Mouse (Mus musculus) midbrain, postnatal 0 days (tissue): ENCODE data around the gene Slc39a1. TPM values are rescaled to one million over a fixed set of nuclear protein-coding genes. Genes with fewer than 3 reads are reported as not detected.

ENCODE experiments used
- ATAC-seq: fragments of 200-750 bp; cut with Nextera tagmentation; 2 replicates; pipeline ENCODE4 v1.8.0; 2017; ENCODE audit warnings: moderate number of reproducible peaks, mild to moderate bottlenecking, moderate TSS enrichment, moderate library complexity; ENCODE audit not compliant: low FRiP score
- DNase-seq: peaks from one replicate; pipeline ENCODE4 v3.0.0-alpha.2; 2015; ENCODE audit warnings: low spot score
- H3K27ac ChIP-seq: fragments of 300-500 bp; sonication (generic); 2 replicates; pipeline ENCODE4 v1.5.1; 2014; ENCODE audit warnings: low read depth, mild to moderate bottlenecking, low read length, mixed read lengths
- H3K27me3 ChIP-seq: fragments of 300-500 bp; sonication (generic); 2 replicates; pipeline ENCODE4 v1.6.1; 2014; ENCODE audit warnings: low read length, control low read depth, mixed read lengths; ENCODE audit not compliant: insufficient read depth
- H3K36me3 ChIP-seq: fragments of 300-500 bp; sonication (generic); 2 replicates; pipeline ENCODE4 v1.6.1; 2014; ENCODE audit warnings: low read length, control low read depth, mixed read lengths; ENCODE audit not compliant: insufficient read depth
- H3K4me1 ChIP-seq: fragments of 300-500 bp; sonication (generic); 2 replicates; pipeline ENCODE4 v1.6.1; 2014; ENCODE audit warnings: mild to moderate bottlenecking, control low read depth, antibody characterized with exemption, low read length, mixed read lengths; ENCODE audit not compliant: insufficient read depth
- H3K4me2 ChIP-seq: fragments of 300-500 bp; sonication (generic); 2 replicates; pipeline ENCODE4 v1.6.1; 2014; ENCODE audit warnings: low read depth, mild to moderate bottlenecking, low read length, mixed read lengths; ENCODE audit not compliant: poor library complexity, severe bottlenecking
- H3K4me3 ChIP-seq: fragments of 300-500 bp; sonication (generic); 2 replicates; pipeline ENCODE4 v1.5.1; 2014; ENCODE audit warnings: low read depth, mild to moderate bottlenecking, low read length, moderate library complexity
- H3K9ac ChIP-seq: fragments of 300-500 bp; sonication (generic); replicated peaks from 2 replicates; pipeline ENCODE4 v1.6.1; 2014; ENCODE audit warnings: mild to moderate bottlenecking, low read length, moderate library complexity, mixed read lengths; ENCODE audit not compliant: poor library complexity, severe bottlenecking
- H3K9me3 ChIP-seq: fragments of 300-500 bp; sonication (generic); 2 replicates; pipeline ENCODE4 v1.6.1; 2016; ENCODE audit warnings: low read length, control low read depth
- CTCF ChIP-seq: IDR thresholded peaks from 2 replicates; pipeline ENCODE4 v1.5.1; 2016; ENCODE audit warnings: antibody characterized with exemption, mild to moderate bottlenecking
- WGBS: fragments of 180-500 bp; shearing (Covaris S2); extraction: QIAGEN DNeasy Blood & Tissue Kit; methylation state at CpG from one replicate; pipeline ENCODE4 v1.1.7; 2014; 5-methylcytosine and 5-hydroxymethylcytosine counted together
- polyA plus RNA-seq: library from polyadenylated mRNA; unstranded; fragments of >200 nt; fragmentation: Nextera tagmentation; extraction: Ambion mirVana; gene quantifications from 2 replicates; pipeline ENCODE4 v1.2.1, GENCODE M21; 2015
- total RNA-seq: library from RNA; depleted of rRNA; stranded (reverse); fragments of >200 nt; gene quantifications from 2 replicates; pipeline ENCODE4 v1.2.3, GENCODE M21; 2014

The Slc39a1 gene
- total and polyA plus RNA-seq, 2 experiments from 2014 or later, result 60.3 to 73.0 TPM

DNA sequence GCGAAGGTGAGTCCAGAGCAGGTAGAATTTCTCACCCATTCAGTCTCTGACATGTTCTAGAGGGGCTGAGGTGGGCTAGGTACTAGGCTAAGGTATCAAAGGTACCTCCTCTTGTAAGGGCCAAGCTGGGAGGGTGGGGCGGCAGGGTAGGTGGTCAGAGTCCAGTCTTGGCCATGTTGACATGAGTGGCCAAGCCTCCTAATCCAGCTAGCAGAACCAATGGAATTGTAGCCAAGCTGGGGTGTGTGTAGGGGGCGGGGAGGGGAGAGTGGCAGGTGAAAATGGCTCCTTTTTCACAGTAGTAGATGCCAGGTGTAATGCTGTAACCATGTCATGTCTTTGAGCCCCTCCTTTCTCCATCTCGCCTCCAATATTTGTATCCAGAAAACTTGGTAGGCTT, 10.5 kb downstream of the Slc39a1 start:
- Histone ChIP-seq H3K4me3 (no peak overlapping the region), H3K4me2 (no peak overlapping the region), H3K27me3 (no peaks in the 10 kb centered on the region), H3K27ac (no peak overlapping the region), H3K9ac (no peak overlapping the region), H3K9me3 (no peaks in the 10 kb centered on the region), H3K36me3 (peaks cover 60% of the 10 kb centered on the region), H3K4me1 (peaks cover 9% of the 10 kb centered on the region)
- WGBS, result 96% methylated on average over 4 of the region's 4 CpGs
- DNase-seq, result no peak
- ATAC-seq, result no peak
- TF ChIP-seq CTCF, result no peak

DNA sequence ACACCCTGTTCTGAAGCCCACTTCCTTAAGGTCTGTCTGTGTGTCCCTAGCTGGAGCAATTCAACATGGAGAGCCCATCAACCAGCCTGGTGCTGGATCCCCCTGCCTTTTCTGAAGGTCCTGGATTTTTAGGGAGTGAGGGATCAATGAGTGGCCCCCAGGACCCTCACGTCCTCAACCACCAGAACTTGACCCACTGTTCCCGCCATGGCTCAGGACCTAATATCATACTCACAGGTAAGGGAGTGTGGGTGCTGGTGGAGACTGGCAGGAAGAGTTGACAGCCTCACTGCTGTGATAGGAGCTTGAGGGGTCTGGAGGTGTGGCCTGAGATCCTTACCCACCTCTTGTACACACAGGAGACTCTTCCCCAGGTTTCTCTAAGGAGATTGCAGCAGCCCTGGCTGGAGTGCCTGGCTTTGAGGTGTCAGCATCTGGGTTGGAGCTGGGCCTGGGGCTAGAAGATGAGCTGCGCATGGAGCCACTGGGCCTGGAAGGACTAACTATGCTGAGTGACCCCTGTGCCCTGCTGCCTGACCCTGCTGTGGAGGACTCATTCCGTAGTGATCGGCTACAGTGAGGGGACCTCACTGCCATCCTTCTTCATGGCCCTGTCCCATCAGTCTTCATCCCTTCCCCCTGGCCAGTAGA, 15.3 kb downstream of the Slc39a1 start:
- no peak for DNase-seq
- peaks cover 58% of the 10 kb centered on the region for H3K36me3 ChIP-seq
- H3K27me3 ChIP-seq, result no peaks in the 10 kb centered on the region
- no peak overlapping the region for H3K4me2 ChIP-seq
- TF ChIP-seq CTCF, result no peak
- H3K4me3 ChIP-seq, result no peak overlapping the region
- 90% methylated on average over 5 of the region's 5 CpGs for WGBS
- no peak for ATAC-seq
- no peak overlapping the region for H3K9ac ChIP-seq
- H3K27ac ChIP-seq, result no peak overlapping the region
- no peaks in the 10 kb centered on the region for H3K9me3 ChIP-seq
- H3K4me1 ChIP-seq, result peaks cover 11% of the 10 kb centered on the region

DNA sequence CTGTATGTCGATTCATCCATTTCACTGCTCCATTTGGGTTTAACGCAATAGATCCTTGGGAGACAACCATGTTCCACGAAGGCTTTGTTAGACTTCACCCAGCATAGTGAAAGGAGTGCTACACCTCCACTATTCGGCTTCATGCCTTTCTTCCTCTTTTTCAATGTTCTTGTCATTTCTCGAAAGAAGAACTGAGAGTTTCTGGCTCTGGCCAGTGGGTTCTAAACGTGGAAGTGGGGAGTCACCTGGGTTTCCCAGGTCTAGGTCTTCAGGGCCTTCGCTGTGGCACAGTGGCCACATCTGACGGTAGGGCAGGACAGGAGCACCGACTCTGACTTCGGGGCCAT, 16.7 kb downstream of the Slc39a1 start:
- WGBS, result 34% methylated on average over 10 of the region's 10 CpGs
- TF ChIP-seq CTCF, result no peak

DNA sequence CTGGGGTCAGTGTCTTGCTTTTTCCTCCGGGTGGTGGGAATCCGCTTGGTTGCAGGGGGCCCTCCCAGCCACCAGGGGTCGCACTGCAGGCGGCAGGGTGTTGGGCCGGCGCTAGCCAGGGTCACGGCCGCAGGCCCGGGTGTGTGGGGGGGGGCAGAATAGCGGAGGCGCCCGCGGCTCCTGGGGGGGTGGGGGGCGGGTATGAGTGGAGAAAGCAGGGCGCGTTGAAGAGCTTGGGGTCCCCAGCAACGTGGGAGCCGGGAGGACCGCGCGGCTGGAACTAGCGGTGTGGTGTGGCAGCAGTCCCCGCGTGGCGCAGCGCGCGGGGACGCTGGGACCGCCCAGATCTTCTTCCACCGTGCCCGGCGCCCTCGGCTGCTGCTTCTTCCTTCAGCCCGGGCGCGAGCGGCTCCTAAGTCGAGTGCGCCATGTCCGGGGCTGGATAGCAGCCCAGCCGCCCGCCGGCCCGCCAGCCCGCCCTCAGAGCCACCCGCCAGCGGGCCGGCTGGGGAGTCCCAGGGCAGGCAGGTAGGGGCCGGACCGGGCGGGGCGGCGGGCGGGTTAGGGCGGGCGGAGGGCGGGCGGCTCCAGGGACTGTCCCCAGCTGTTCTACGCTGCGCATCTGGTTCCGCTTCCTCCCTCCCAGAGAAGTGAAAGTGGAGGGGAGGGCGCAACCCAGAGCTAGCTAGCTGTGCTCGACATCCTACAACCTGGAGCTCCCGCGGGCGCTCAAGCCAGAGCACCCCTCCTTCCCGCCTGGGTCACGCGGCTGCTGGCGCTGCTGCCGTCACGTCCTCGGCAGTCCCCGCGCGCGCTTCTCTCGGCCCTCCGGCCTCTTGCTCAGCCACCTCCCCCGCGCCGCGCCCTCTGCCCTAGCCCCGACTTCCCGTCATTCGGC, 17.3 kb downstream of the Slc39a1 start, which contains the start of gene Dennd4b:
Dennd4b (plus strand) TSS at position 152 of the 898 bp plus-strand sequence.
- Histone ChIP-seq H3K4me3 (peak within 1 kb of the TSS; percentile 93), H3K27me3 (no peaks in the 10 kb centered on the region), H3K27ac (peak within 1 kb of the TSS; percentile 97), H3K4me2 (peak within 1 kb of the TSS; percentile 89), H3K36me3 (peaks cover 45% of the 10 kb centered on the region), H3K9ac (peak within 1 kb of the TSS; percentile 91), H3K4me1 (peaks cover 11% of the 10 kb centered on the region), H3K9me3 (no peaks in the 10 kb centered on the region)
- TF ChIP-seq CTCF, result peak; percentile 91
- DNase-seq (peak; percentile 81), ATAC-seq (peak; percentile 86)
- under 1% methylated on average over 59 of the region's 87 CpGs for WGBS

More for the DNA sequence above, 16.7 kb downstream of the Slc39a1 start:
- DNase-seq (no peak), ATAC-seq (no peak)
- H3K27ac ChIP-seq, result peak overlapping the region; percentile 97
- peak overlapping the region; percentile 91; the same call in 1 of the 2 replicates for H3K9ac ChIP-seq
- no peaks in the 10 kb centered on the region for H3K27me3 ChIP-seq
- peaks cover 50% of the 10 kb centered on the region for H3K36me3 ChIP-seq
- peak overlapping the region; percentile 89 for H3K4me2 ChIP-seq
- peaks cover 11% of the 10 kb centered on the region for H3K4me1 ChIP-seq
- no peaks in the 10 kb centered on the region for H3K9me3 ChIP-seq
- peak overlapping the region; percentile 93 for H3K4me3 ChIP-seq

DNA sequence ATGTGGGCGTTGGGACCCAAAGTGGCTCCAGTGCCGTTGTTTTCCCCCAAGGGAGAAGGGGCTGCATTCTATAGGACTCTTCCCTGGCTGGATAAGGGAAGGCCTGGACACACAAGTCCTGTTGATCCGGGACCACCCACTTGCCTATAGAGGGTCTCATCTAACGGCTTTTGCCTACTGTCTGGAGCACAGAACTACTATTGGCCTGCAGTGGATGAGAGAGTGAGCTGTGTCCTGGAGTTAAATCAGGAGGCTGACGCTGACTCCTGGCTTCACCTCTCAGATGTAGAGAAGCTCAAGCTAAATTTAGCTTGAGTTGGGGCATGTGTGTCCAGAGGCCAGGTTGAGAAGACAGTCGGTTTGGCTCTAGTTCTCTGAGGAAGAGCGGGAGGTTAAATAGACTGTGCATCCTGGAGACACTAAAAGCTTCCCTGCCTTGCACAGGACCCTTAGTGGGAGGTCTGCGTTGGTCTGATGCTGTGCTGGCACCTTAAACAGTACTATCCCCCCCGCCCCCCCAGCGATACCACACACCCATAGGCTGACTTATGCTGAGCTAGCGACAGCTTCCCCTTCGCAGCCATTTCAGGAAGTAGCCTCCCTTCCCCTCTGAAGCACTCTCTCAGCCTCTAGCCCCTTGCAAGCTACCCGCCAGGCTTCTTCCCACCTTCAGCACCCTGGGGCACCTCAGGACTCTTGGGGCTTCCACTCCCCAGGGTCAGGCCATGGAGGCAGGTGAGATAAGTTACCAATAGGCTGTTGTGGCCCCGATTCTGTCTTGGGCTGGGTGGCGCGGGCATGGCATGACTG, 18.2 kb downstream of the Slc39a1 start:
- no peak for TF ChIP-seq CTCF
- peak overlapping the region; percentile 93 for H3K4me3 ChIP-seq

More for the DNA sequence above, 18.2 kb downstream of the Slc39a1 start:
- 24% methylated on average over 16 of the region's 16 CpGs for WGBS
- Histone ChIP-seq H3K27me3 (no peaks in the 10 kb centered on the region), H3K9ac (peak overlapping the region; percentile 91), H3K9me3 (no peaks in the 10 kb centered on the region), H3K27ac (peak overlapping the region; percentile 97), H3K36me3 (peaks cover 45% of the 10 kb centered on the region), H3K4me1 (peaks cover 11% of the 10 kb centered on the region), H3K4me2 (peak overlapping the region; percentile 89)
- DNase-seq (peak; percentile 37), ATAC-seq (peak; percentile 52)
